Mouse (Mus musculus) G1E (cell line): Measurements from ENCODE around the gene Mex3a. TPM values are rescaled to one million over a fixed set of nuclear protein-coding genes. Genes with fewer than 3 reads are reported as not detected.

Experiments
- ATAC-seq: 2 replicates; pipeline ENCODE4 v1.8.0; 2016; ENCODE audit warnings: mild to moderate bottlenecking; ENCODE audit not compliant: insufficient number of reproducible peaks, poor library complexity, low FRiP score, severe bottlenecking; ENCODE audit errors: extremely low read depth
- DNase-seq: peaks from one replicate; pipeline ENCODE4 v3.0.0; 2012; ENCODE audit warnings: low spot score
- H3K27me3 ChIP-seq: 2 replicates; pipeline ENCODE4 v1.6.1; 2012; ENCODE audit warnings: mild to moderate bottlenecking, low read length, inconsistent platforms; ENCODE audit not compliant: insufficient read depth
- H3K36me3 ChIP-seq: replicated peaks from 2 replicates; pipeline ENCODE3; 2012; ENCODE audit warnings: mild to moderate bottlenecking, inconsistent platforms
- H3K4me1 ChIP-seq: 2 replicates; pipeline ENCODE4 v1.6.1; 2012; ENCODE audit warnings: low read depth, low read length, inconsistent platforms, mixed read lengths; ENCODE audit not compliant: insufficient read depth
- H3K4me3 ChIP-seq: 2 replicates; pipeline ENCODE4 v1.5.1; 2012; ENCODE audit warnings: low read depth, mild to moderate bottlenecking, inconsistent platforms, low read length, moderate library complexity, mixed read lengths
- H3K9me3 ChIP-seq: replicated peaks from 2 replicates; pipeline ENCODE4 v1.6.1; 2012; ENCODE audit warnings: inconsistent platforms
- CTCF ChIP-seq: IDR thresholded peaks from 2 replicates; pipeline ENCODE4 v1.5.1; 2012; ENCODE audit warnings: low read depth, low read length, inconsistent platforms, mixed read lengths
- GATA1 ChIP-seq: IDR thresholded peaks from 2 replicates; pipeline ENCODE4 v1.6.1; 2012; ENCODE audit warnings: borderline replicate concordance, low read length, inconsistent platforms, mixed read lengths
- GATA2 ChIP-seq: IDR thresholded peaks from 2 replicates; pipeline ENCODE4 v1.6.1; 2012; ENCODE audit warnings: low read depth, low read length, inconsistent platforms, borderline replicate concordance
- POLR2AphosphoS5 ChIP-seq: IDR thresholded peaks from 2 replicates; pipeline ENCODE4 v1.6.1; 2012; ENCODE audit warnings: low read depth, low read length, inconsistent platforms; ENCODE audit not compliant: insufficient replicate concordance
- TAL1 ChIP-seq: conservative IDR thresholded peaks from 2 replicates; pipeline ENCODE4 v1.6.1; 2012; ENCODE audit warnings: low read depth, low read length, inconsistent platforms, mixed read lengths
- polyA plus RNA-seq: library from polyadenylated mRNA; stranded (reverse); fragments of >175 nt; gene quantifications from 2 replicates; pipeline ENCODE4 v1.2.3, GENCODE M21; 2012
- total RNA-seq, 2 experiments: library from RNA; stranded (forward) in 1 of 2; stranded (reverse) in 1 of 2; fragments of 200-1000 nt in 1 of 2; fragments of >200 nt in 1 of 2; fragmentation: Nextera tagmentation in 1 of 2; gene quantifications; 2 replicates each; pipeline ENCODE4 v1.2.3; 2014 to 2017

Mex3a gene
- total and polyA plus RNA-seq, 3 experiments = 2.0 to 9.6 (median 6.2) TPM

DNA sequence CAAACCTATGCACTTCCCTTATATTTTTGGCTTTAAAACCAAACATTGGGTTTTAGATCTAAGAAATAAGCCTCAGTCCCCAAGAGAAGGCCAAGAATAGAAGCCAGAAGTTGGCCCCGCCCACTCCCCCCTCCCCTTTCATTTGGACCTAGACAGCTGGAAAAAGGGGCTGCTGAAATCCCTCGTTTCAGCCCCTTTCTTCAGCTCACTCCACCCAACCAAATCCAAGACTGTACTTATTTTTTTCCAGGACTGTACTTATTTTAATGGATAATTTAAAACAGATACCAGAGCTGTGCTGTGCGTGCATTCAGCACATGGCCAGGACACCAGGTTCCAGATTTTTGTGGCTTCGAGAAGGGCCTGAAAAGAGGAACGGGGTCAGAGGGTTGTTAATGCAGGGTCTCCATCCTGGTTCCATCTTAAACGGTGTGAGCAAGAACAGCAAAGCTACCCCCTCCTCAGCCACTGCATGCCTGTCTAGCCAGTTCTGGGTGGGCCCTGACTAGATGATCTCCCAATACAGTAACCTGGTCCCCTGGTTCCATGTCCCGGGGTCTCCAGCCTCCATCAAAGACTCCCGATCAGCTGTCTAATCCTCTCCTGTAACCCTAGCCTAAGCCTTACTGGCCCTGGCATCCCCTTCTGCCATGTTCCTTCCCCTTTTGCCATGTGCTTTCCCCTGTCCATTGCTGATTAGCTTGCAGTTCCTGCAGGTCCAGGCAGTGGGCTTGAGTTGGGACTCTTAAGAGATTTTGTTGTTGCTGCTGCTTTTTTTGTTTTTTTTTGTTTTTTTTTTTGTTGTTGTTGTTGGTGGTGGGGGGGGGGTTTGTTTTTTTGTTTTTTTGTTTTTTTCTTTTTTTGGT, 28.1 kb upstream of the Mex3a start:
- H3K27me3 ChIP-seq = no peaks in the 10 kb centered on the region
- TF ChIP-seq CTCF (no peak), GATA1 (no peak), GATA2 (no peak), TAL1 (no peak), POLR2AphosphoS5 (no peak)
- peaks cover 95% of the 10 kb centered on the region for H3K4me1 ChIP-seq
- peaks cover 26% of the 10 kb centered on the region for H3K36me3 ChIP-seq
- ATAC-seq = no peak
- H3K9me3 ChIP-seq = no peaks in the 10 kb centered on the region
- no peak for DNase-seq
- no peak overlapping the region for H3K4me3 ChIP-seq

DNA sequence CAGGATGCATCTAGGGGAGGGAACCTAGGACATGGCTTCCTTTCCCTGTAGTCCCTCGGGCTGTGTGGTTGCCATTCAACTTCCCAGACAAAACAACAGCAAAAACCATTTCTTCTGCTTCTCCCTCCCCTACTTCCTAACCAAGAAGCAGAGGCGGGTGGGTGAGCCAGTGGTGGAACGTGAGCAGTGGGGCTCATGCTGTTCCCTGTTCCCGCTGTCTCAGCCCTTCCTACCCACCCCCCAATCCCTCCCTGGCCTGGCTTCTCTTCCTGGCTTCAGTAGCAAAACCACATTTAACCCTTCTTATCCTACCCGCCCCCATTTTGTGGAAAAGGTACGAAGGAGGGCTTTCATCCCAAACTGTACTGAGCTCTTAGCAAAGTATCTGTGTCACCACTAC, 27.1 kb upstream of the Mex3a start:
- no peak overlapping the region for H3K4me3 ChIP-seq
- TF ChIP-seq GATA2 (no peak), POLR2AphosphoS5 (no peak), GATA1 (no peak), CTCF (no peak), TAL1 (no peak)

DNA sequence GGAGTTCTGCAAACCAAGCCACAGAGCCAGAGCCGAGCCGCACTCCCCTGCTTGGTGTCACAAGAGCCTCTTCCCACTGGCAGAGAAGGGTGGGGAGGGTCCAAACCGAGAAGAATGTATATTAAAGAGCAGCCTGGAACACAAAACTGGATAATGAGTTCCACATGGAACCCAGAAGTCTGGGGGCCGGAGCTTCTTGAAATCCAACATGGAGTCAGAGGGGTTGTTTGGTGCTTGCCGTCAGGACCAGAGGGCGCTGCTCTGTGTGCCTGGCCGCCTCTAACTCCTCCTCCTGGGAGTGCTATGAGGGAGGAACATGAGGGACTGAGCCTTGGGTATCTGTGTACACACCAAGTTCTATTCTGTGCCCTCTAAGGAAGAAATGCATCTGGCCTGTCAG, 26.4 kb upstream of the Mex3a start:
- Histone ChIP-seq H3K27me3 (no peaks in the 10 kb centered on the region), H3K4me3 (no peak overlapping the region), H3K4me1 (peaks cover 96% of the 10 kb centered on the region), H3K9me3 (no peaks in the 10 kb centered on the region), H3K36me3 (peaks cover 11% of the 10 kb centered on the region)
- TF ChIP-seq GATA1 (no peak), TAL1 (no peak), POLR2AphosphoS5 (no peak), CTCF (no peak), GATA2 (no peak)
- DNase-seq (no peak), ATAC-seq (no peak)

More for the DNA sequence above, 27.1 kb upstream of the Mex3a start:
- Histone ChIP-seq H3K4me1 (peaks cover 96% of the 10 kb centered on the region), H3K9me3 (no peaks in the 10 kb centered on the region), H3K36me3 (peaks cover 17% of the 10 kb centered on the region), H3K27me3 (no peaks in the 10 kb centered on the region)
- DNase-seq (no peak), ATAC-seq (no peak)

DNA sequence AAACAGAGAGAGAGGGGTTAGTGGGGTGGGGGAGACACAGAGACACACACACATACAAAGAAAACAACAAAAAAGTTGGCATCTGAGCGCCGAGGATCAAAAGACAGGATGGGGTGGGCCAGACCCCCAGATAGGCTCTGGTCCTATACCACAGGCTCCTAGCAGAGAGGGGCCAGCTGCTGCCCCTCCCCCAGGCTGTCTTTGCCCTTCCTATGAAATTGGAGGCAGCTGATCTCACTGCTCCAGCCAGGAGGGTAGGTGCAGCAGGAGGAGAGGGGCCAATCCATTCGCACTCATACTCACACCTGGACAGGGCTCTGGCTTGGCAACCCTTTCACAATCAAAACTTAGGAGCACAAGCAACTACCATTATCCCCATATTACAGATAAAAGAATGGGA, 22.9 kb upstream of the Mex3a start:
- ATAC-seq (no peak), DNase-seq (no peak)
- Histone ChIP-seq H3K4me3 (peak overlapping the region; percentile 70), H3K9me3 (no peaks in the 10 kb centered on the region), H3K4me1 (peaks cover 97% of the 10 kb centered on the region), H3K36me3 (peaks cover 7% of the 10 kb centered on the region), H3K27me3 (no peaks in the 10 kb centered on the region)
- TF ChIP-seq GATA2 (no peak), GATA1 (no peak), TAL1 (no peak), POLR2AphosphoS5 (no peak), CTCF (no peak)

DNA sequence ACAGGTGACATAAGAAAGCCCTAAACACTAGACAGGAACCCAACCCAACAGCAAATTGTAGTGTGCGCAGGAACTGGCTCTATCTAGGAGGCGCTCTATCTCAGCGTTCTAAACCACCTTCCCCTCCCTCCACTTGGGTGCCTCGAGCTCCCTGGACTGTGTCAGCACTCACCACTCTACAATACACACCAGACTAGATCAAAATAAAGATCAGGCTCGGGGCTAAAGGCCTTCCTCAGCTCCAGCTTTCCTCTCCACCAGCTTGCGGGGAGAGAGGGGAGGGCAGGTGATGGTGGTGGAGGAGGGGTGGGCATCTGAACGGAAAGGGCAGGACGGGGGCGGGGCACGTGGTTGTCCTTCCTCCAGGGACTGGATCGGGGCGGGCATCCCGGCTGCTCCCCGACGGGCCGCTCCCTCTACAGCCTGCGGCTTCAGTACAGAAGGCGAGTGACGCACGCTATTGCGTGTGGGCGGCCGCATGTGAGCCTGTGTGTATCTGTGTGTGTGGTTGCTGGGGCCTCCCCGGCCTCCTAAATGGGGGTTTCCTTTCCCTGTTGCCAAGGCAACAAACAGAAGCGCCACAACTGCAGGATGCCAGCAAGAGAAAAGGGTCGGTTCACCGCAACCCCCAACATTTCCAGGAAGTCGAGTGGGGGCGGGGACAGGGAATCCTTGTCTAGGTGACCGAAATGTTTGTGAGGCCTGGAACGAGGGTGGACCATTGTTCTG, 22.3 kb upstream of the Mex3a start, which contains the start of gene Lmna:
Lmna (minus strand) TSS at position 265 of the 729 bp plus-strand sequence.
- Histone ChIP-seq H3K36me3 (peaks cover 7% of the 10 kb centered on the region), H3K4me1 (peaks cover 99% of the 10 kb centered on the region)
- peak; percentile 83 for DNase-seq

More for the DNA sequence above, 22.3 kb upstream of the Mex3a start, which contains the start of gene Lmna:
- Histone ChIP-seq H3K4me3 (peak within 1 kb of the TSS; percentile 70), H3K27me3 (no peaks in the 10 kb centered on the region), H3K9me3 (no peaks in the 10 kb centered on the region)
- TF ChIP-seq GATA1 (no peak), POLR2AphosphoS5 (no peak), CTCF (0 out of 2 replicates have a peak, but pooled peaks have one; percentile 14), TAL1 (no peak), GATA2 (no peak)
- ATAC-seq = peak; percentile 87
